Mouse (Mus musculus) lung, postnatal 0 days (tissue): ENCODE data around the gene Slc35e1.

Source experiments
- CTCF ChIP-seq: IDR thresholded peaks from 2 replicates; pipeline ENCODE4 v1.5.1; 2016; ENCODE audit warnings: antibody characterized with exemption, mild to moderate bottlenecking
- EP300 ChIP-seq: IDR thresholded peaks from 2 replicates; pipeline ENCODE4 v1.6.1; 2016; ENCODE audit warnings: antibody characterized with exemption, mild to moderate bottlenecking, control low read depth

- TF ChIP-seq CTCF (no peak), EP300 (no peak)
Measured at GRCm38 (mm10) chr8:72487014-72487413, 5.4 kb downstream of the Slc35e1 start.
